Mouse (Mus musculus): ENCODE results near the gene Tanc2.

DNA sequence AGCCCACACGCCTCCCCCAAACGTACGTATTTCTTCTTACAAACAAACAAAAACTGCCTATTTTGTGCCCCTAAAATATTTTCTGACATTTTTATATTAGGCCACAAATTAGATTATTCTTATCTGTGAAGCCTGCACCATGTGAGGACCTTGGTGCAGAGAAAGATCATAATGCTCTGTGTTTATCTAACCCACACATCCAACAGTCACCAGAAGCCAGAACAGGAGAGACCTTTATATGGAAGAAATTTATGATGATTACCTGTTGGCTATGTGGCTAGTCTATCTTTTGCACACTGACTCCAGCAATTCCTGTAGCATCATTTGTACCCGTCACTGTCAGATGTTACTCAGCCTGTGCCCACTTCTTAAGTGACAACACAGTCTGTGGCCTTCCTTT, 245.4 kb downstream of the Tanc2 start:
- TF ChIP-seq EP300 (IDR thresholded peaks at IDR 0.05) = no peak
- no peak for TF ChIP-seq CTCF (IDR thresholded peaks at IDR 0.05)

All from lung, postnatal 0 days (tissue).